9 mouse cellular contexts compared by ENCODE assay signal in genomic region chr17:6947637-6947983, GRCm38 (mm10). TPM values are rescaled to one million over a fixed set of nuclear protein-coding genes. Genes with fewer than 3 reads are reported as not detected.
DNase-seq lines count a peak whose midpoint lies in the region; ATAC-seq and TF ChIP-seq lines count a peak whose summit lies in the region.
"Not testable (repeated sequence)": the region's sequence is repeated elsewhere in the genome, so short reads cannot be mapped to it uniquely, and the experiment has no call there.
"Had no signal": no experiment of that assay in that cellular context is flagged by ENCODE, and none has a peak within 500 bp of the region (broad histone marks: within the 10 kb centered on the region; RNA-seq: fewer than 3 reads in every experiment).

No protein-coding gene starts in this region.

- peak overlapping the region; percentile 50 for H3K4me2 ChIP-seq in forebrain, embryonic 11.5 days (ENCODE audit: low read depth, low read length, severe bottlenecking)
- peak overlapping the region; percentile 68 for H3K4me2 ChIP-seq in heart, embryonic 14.5 days (ENCODE audit: low read length)
- peak overlapping the region; percentile 61 for H3K4me2 ChIP-seq in intestine, embryonic 15.5 days (replicated peaks)
- peak overlapping the region; percentile 63 for H3K4me2 ChIP-seq in limb, embryonic 13.5 days (replicated peaks)
- H3K4me2 ChIP-seq in lung, embryonic 16.5 days (ENCODE audit: low read depth, low read length) = peak overlapping the region; percentile 65
- H3K4me2 ChIP-seq in stomach, postnatal 0 days (replicated peaks; ENCODE audit: low read depth) = peak overlapping the region; percentile 64

- TF ChIP-seq CTCF in stomach, postnatal 0 days (IDR thresholded peaks at IDR 0.05; ENCODE audit: low read depth) = not testable (repeated sequence)

- ATAC-seq in forebrain, embryonic 11.5 days (replicated peaks; ENCODE audit: low FRiP score) = 0 out of 2 replicates have a peak, but pooled peaks have one; percentile 16
- not testable (repeated sequence) for ATAC-seq in heart, embryonic 14.5 days (ENCODE audit: insufficient number of reproducible peaks, insufficient read depth, low FRiP score, low read depth); intestine, embryonic 15.5 days; limb, embryonic 13.5 days (ENCODE audit: low FRiP score, low read depth); lung, embryonic 16.5 days (ENCODE audit: low read depth)
- ATAC-seq in monocyte, adult 5-6 weeks (replicated peaks; ENCODE audit: insufficient number of reproducible peaks, low FRiP score, low TSS enrichment, poor library complexity, severe bottlenecking) = peak; percentile 22
- ATAC-seq in stomach, postnatal 0 days (ENCODE audit: low FRiP score, low TSS enrichment) = 0 out of 2 replicates have a peak, but pooled peaks have one; percentile 1

- H3K27ac ChIP-seq in brown adipose tissue, adult 24 weeks (replicated peaks; ENCODE audit: low read depth, low read length); forebrain, embryonic 11.5 days (ENCODE audit: low read depth, low read length); heart, embryonic 14.5 days (replicated peaks in 1 of 2; ENCODE audit: control insufficient read depth in 1 of 2, insufficient read depth in 1 of 2, low read depth in 2 of 2, low read length in 2 of 2); intestine, embryonic 15.5 days; limb, embryonic 13.5 days; lung, embryonic 16.5 days (ENCODE audit: low read length); stomach, postnatal 0 days (replicated peaks): not testable (repeated sequence)

- not testable (repeated sequence) for H3K36me3 ChIP-seq in forebrain, embryonic 11.5 days (ENCODE audit: control insufficient read depth, insufficient read depth, low read length); heart, embryonic 14.5 days (ENCODE audit: control insufficient read depth, insufficient read depth, low read length); intestine, embryonic 15.5 days; limb, embryonic 13.5 days; lung, embryonic 16.5 days (ENCODE audit: control insufficient read depth, insufficient read depth, low read length); stomach, postnatal 0 days (ENCODE audit: control insufficient read depth, insufficient read depth, low read length)

- peak overlapping the region; percentile 91 for H3K4me3 ChIP-seq in brown adipose tissue, adult 24 weeks (ENCODE audit: insufficient read depth, low read depth, low read length)
- H3K4me3 ChIP-seq in forebrain, embryonic 11.5 days (ENCODE audit: low read depth, low read length) = peak overlapping the region; percentile 46
- H3K4me3 ChIP-seq in heart, embryonic 14.5 days (ENCODE audit: control insufficient read depth in 1 of 2, insufficient read depth in 1 of 2, low read depth in 1 of 2, low read length in 2 of 2) = peak overlapping the region; percentile 58 to 73
- H3K4me3 ChIP-seq in intestine, embryonic 15.5 days (replicated peaks) = peak overlapping the region; percentile 61
- H3K4me3 ChIP-seq in limb, embryonic 13.5 days = peak overlapping the region; percentile 56
- H3K4me3 ChIP-seq in lung, embryonic 16.5 days (ENCODE audit: low read length) = peak overlapping the region; percentile 59
- H3K4me3 ChIP-seq in stomach, postnatal 0 days (ENCODE audit: low read depth, low read length) = not testable (repeated sequence)

- not testable (repeated sequence) for TF ChIP-seq EP300 in stomach, postnatal 0 days (optimal IDR thresholded peaks at IDR 0.05)

- not testable (repeated sequence) for H3K9me3 ChIP-seq in forebrain, embryonic 11.5 days (ENCODE audit: control insufficient read depth, low read length); heart, embryonic 14.5 days (ENCODE audit: control insufficient read depth, low read length); intestine, embryonic 15.5 days; limb, embryonic 13.5 days; lung, embryonic 16.5 days (ENCODE audit: control insufficient read depth, low read length); stomach, postnatal 0 days (ENCODE audit: control insufficient read depth, low read length)

- not testable (repeated sequence) for DNase-seq in forebrain, embryonic 11.5 days (ENCODE audit: low spot score); stomach, postnatal 0 days (ENCODE audit: low spot score)

- not testable (repeated sequence) for H3K27me3 ChIP-seq in forebrain, embryonic 11.5 days (ENCODE audit: control insufficient read depth, insufficient read depth, low read length); heart, embryonic 14.5 days (ENCODE audit: control insufficient read depth, insufficient read depth, low read length); intestine, embryonic 15.5 days (replicated peaks); limb, embryonic 13.5 days; lung, embryonic 16.5 days (ENCODE audit: control insufficient read depth, insufficient read depth, low read depth, low read length); stomach, postnatal 0 days (ENCODE audit: control insufficient read depth, insufficient read depth, low read length)

- no CpG with 5 or more reads among the region's 8 CpGs for WGBS in forebrain, embryonic 11.5 days
- WGBS in heart, embryonic 14.5 days = no CpG with 5 or more reads among the region's 8 CpGs
- no CpG with 5 or more reads among the region's 8 CpGs for WGBS in intestine, embryonic 15.5 days
- 17% methylated on average over 1 of the region's 8 CpGs for WGBS in limb, embryonic 13.5 days
- no CpG with 5 or more reads among the region's 8 CpGs for WGBS in lung, embryonic 16.5 days
- no CpG with 5 or more reads among the region's 8 CpGs for WGBS in stomach, postnatal 0 days

- H3K9ac ChIP-seq in forebrain, embryonic 11.5 days (ENCODE audit: low read length); intestine, embryonic 15.5 days; lung, embryonic 16.5 days (ENCODE audit: low read length); stomach, postnatal 0 days (ENCODE audit: low read length): not testable (repeated sequence)
- H3K9ac ChIP-seq in heart, embryonic 14.5 days (ENCODE audit: low read length) = peak overlapping the region; percentile 70; the same call in 1 of the 2 replicates
- peak overlapping the region; percentile 63; the same call in 1 of the 2 replicates for H3K9ac ChIP-seq in limb, embryonic 13.5 days

- not testable (repeated sequence) for H3K4me1 ChIP-seq in brown adipose tissue, adult 24 weeks (ENCODE audit: control insufficient read depth, insufficient read depth, insufficient read length, low read length); forebrain, embryonic 11.5 days (replicated peaks; ENCODE audit: control insufficient read depth, insufficient read depth, low read length); heart, embryonic 14.5 days (ENCODE audit: control insufficient read depth in 2 of 2, insufficient read depth in 2 of 2, low read length in 2 of 2); intestine, embryonic 15.5 days (replicated peaks); limb, embryonic 13.5 days; lung, embryonic 16.5 days (replicated peaks; ENCODE audit: control insufficient read depth, insufficient read depth, low read length); stomach, postnatal 0 days (replicated peaks; ENCODE audit: control insufficient read depth, insufficient read depth)

RNA-seq across cellular contexts. Expression of gene Rsph3b, which starts 0.9 kb away (rescaled TPM):
- 68.1 and 82.4 TPM in 2 replicates for polyA plus RNA-seq in brown adipose tissue, adult 24 weeks (2012; ENCODE audit: insufficient read depth, insufficient read length, missing spikeins)
- polyA plus RNA-seq in forebrain, embryonic 11.5 days (2014; fragmentation: Nextera tagmentation; extraction: Ambion mirVana) = 43.5 and 48.5 TPM in 2 replicates
- 77.2 and 79.7 TPM in 2 replicates for polyA plus RNA-seq in heart, embryonic 14.5 days (2014; fragmentation: Nextera tagmentation; extraction: Ambion mirVana)
- 38.9 and 42.0 TPM in 2 replicates for polyA plus RNA-seq in intestine, embryonic 15.5 days (2015; fragmentation: Nextera tagmentation; extraction: Ambion mirVana)
- 42.9 and 45.8 TPM in 2 replicates for polyA plus RNA-seq in limb, embryonic 13.5 days (2015; fragmentation: Nextera tagmentation; extraction: Ambion mirVana)
- polyA plus RNA-seq in lung, embryonic 16.5 days (2015; fragmentation: Nextera tagmentation; extraction: Ambion mirVana) = 48.9 TPM in 2 replicates
- 18.0 to 27.7 TPM (median 23.5 TPM) in 3 replicates for total RNA-seq in monocyte, adult 5-6 weeks (2017)
- polyA plus RNA-seq in stomach, postnatal 0 days (2015; fragmentation: Nextera tagmentation; extraction: Ambion mirVana) = 36.4 and 39.0 TPM in 2 replicates

RNA-seq across cellular contexts. Expression of gene Tagap1, which starts 13.3 kb away (rescaled TPM):
- polyA plus RNA-seq in brown adipose tissue, adult 24 weeks (2012; ENCODE audit: insufficient read depth, insufficient read length, missing spikeins) = 9.7 and 11.1 TPM in 2 replicates
- polyA plus RNA-seq in forebrain, embryonic 11.5 days (2014; fragmentation: Nextera tagmentation; extraction: Ambion mirVana) = 58.2 and 63.7 TPM in 2 replicates
- polyA plus RNA-seq in heart, embryonic 14.5 days (2014; fragmentation: Nextera tagmentation; extraction: Ambion mirVana) = 34.1 and 36.1 TPM in 2 replicates
- 45.7 and 46.3 TPM in 2 replicates for polyA plus RNA-seq in intestine, embryonic 15.5 days (2015; fragmentation: Nextera tagmentation; extraction: Ambion mirVana)
- 61.3 and 61.8 TPM in 2 replicates for polyA plus RNA-seq in limb, embryonic 13.5 days (2015; fragmentation: Nextera tagmentation; extraction: Ambion mirVana)
- polyA plus RNA-seq in lung, embryonic 16.5 days (2015; fragmentation: Nextera tagmentation; extraction: Ambion mirVana) = 51.3 and 52.5 TPM in 2 replicates
- total RNA-seq in monocyte, adult 5-6 weeks (2017) = 15.4 to 26.5 TPM (median 20.1 TPM) in 3 replicates
- polyA plus RNA-seq in stomach, postnatal 0 days (2015; fragmentation: Nextera tagmentation; extraction: Ambion mirVana) = 17.5 and 18.7 TPM in 2 replicates

RNA-seq across cellular contexts. Expression of gene Rnaset2b, which starts 22.8 kb away (rescaled TPM):
- 231 and 284 TPM in 2 replicates for polyA plus RNA-seq in brown adipose tissue, adult 24 weeks (2012; ENCODE audit: insufficient read depth, insufficient read length, missing spikeins)
- 95.8 and 118 TPM in 2 replicates for polyA plus RNA-seq in forebrain, embryonic 11.5 days (2014; fragmentation: Nextera tagmentation; extraction: Ambion mirVana)
- polyA plus RNA-seq in heart, embryonic 14.5 days (2014; fragmentation: Nextera tagmentation; extraction: Ambion mirVana) = 275 and 304 TPM in 2 replicates
- polyA plus RNA-seq in intestine, embryonic 15.5 days (2015; fragmentation: Nextera tagmentation; extraction: Ambion mirVana) = 245 and 268 TPM in 2 replicates
- 185 and 192 TPM in 2 replicates for polyA plus RNA-seq in limb, embryonic 13.5 days (2015; fragmentation: Nextera tagmentation; extraction: Ambion mirVana)
- 287 and 340 TPM in 2 replicates for polyA plus RNA-seq in lung, embryonic 16.5 days (2015; fragmentation: Nextera tagmentation; extraction: Ambion mirVana)
- 766 to 836 TPM (median 784 TPM) in 3 replicates for total RNA-seq in monocyte, adult 5-6 weeks (2017)
- polyA plus RNA-seq in stomach, postnatal 0 days (2015; fragmentation: Nextera tagmentation; extraction: Ambion mirVana) = 240 and 249 TPM in 2 replicates

RNA-seq across cellular contexts. Expression of gene Gm49721, which starts 31.1 kb away (rescaled TPM):
- polyA plus RNA-seq in brown adipose tissue, adult 24 weeks (2012; ENCODE audit: insufficient read depth, insufficient read length, missing spikeins) = not detected in 2 replicates
- 0.40 TPM in 1 of 2 replicates, not detected in the other for polyA plus RNA-seq in forebrain, embryonic 11.5 days (2014; fragmentation: Nextera tagmentation; extraction: Ambion mirVana)
- polyA plus RNA-seq in heart, embryonic 14.5 days (2014; fragmentation: Nextera tagmentation; extraction: Ambion mirVana) = 0.11 TPM in 1 of 2 replicates, not detected in the other
- polyA plus RNA-seq in intestine, embryonic 15.5 days (2015; fragmentation: Nextera tagmentation; extraction: Ambion mirVana) = 0.27 and 0.33 TPM in 2 replicates
- polyA plus RNA-seq in limb, embryonic 13.5 days (2015; fragmentation: Nextera tagmentation; extraction: Ambion mirVana) = 0.23 and 0.32 TPM in 2 replicates
- 0.33 and 0.52 TPM in 2 replicates for polyA plus RNA-seq in lung, embryonic 16.5 days (2015; fragmentation: Nextera tagmentation; extraction: Ambion mirVana)
- 3.1 to 6.7 TPM in 2 of 3 replicates, not detected in the other for total RNA-seq in monocyte, adult 5-6 weeks (2017)
- polyA plus RNA-seq in stomach, postnatal 0 days (2015; fragmentation: Nextera tagmentation; extraction: Ambion mirVana) = 0.17 TPM in 1 of 2 replicates, not detected in the other
- total RNA-seq: heart, adult 2 months had no signal
- polyA plus RNA-seq: heart, adult 2 months had no signal
